Mouse (Mus musculus): Measurements from ENCODE around the gene Chchd6.

Gene Chchd6

GRCm38 (mm10) chr6:89403257-89404225 lies 191.9 kb downstream of the Chchd6 start:
- DNase-seq (ENCODE audit: low read depth) = no peak

- no peak for DNase-seq (ENCODE audit: low read depth)
Measured at GRCm38 (mm10) chr6:89402406-89402805, 193.0 kb downstream of the Chchd6 start.

GRCm38 (mm10) chr6:89399564-89399963 lies 195.9 kb downstream of the Chchd6 start:
- no peak for DNase-seq (ENCODE audit: low read depth)

- DNase-seq (ENCODE audit: low read depth) = no peak
Measured at GRCm38 (mm10) chr6:89397919-89398318, 197.5 kb downstream of the Chchd6 start.

GRCm38 (mm10) chr6:89393820-89394219 lies 201.6 kb downstream of the Chchd6 start:
- no peak for DNase-seq (ENCODE audit: low read depth)

GRCm38 (mm10) chr6:89392213-89392612 lies 203.2 kb downstream of the Chchd6 start:
- no peak for DNase-seq (ENCODE audit: low read depth)

- no peak for DNase-seq (ENCODE audit: low read depth)
Measured at GRCm38 (mm10) chr6:89389771-89390170, 205.7 kb downstream of the Chchd6 start.

- no peak for DNase-seq (ENCODE audit: low read depth)
Measured at GRCm38 (mm10) chr6:89386956-89387355, 208.5 kb downstream of the Chchd6 start.

GRCm38 (mm10) chr6:89384699-89385098 lies 210.8 kb downstream of the Chchd6 start:
- no peak for DNase-seq (ENCODE audit: low read depth)

GRCm38 (mm10) chr6:89381851-89382250 lies 213.6 kb downstream of the Chchd6 start:
- no peak for DNase-seq (ENCODE audit: low read depth)

- no peak for DNase-seq (ENCODE audit: low read depth)
Measured at GRCm38 (mm10) chr6:89381172-89381571, 214.3 kb downstream of the Chchd6 start.

GRCm38 (mm10) chr6:89380751-89381150 lies 214.7 kb downstream of the Chchd6 start:
- DNase-seq (ENCODE audit: low read depth) = no peak

GRCm38 (mm10) chr6:89378264-89378663 lies 217.2 kb downstream of the Chchd6 start:
- no peak for DNase-seq (ENCODE audit: low read depth)

- no peak for DNase-seq (ENCODE audit: low read depth)
Measured at GRCm38 (mm10) chr6:89368812-89369211, 226.6 kb downstream of the Chchd6 start.

- no peak for DNase-seq (ENCODE audit: low read depth)
Measured at GRCm38 (mm10) chr6:89364342-89364741, 231.1 kb downstream of the Chchd6 start.

- DNase-seq (ENCODE audit: low read depth) = no peak
Measured at GRCm38 (mm10) chr6:89363107-89363451, 232.4 kb downstream of the Chchd6 start.

GRCm38 (mm10) chr6:89362281-89363106 lies 233.0 kb downstream of the Chchd6 start, which contains the start of gene Plxna1:
TSS of gene Plxna1 (minus strand) at chr6:89362620.
- DNase-seq (ENCODE audit: low read depth) = peak; percentile 15

- DNase-seq (ENCODE audit: low read depth) = no peak
Measured at GRCm38 (mm10) chr6:89361418-89362280, 233.8 kb downstream of the Chchd6 start.

- peak; percentile 20 for DNase-seq (ENCODE audit: low read depth)
Measured at GRCm38 (mm10) chr6:89360709-89361417, 234.6 kb downstream of the Chchd6 start.

GRCm38 (mm10) chr6:89359771-89360708 lies 235.4 kb downstream of the Chchd6 start:
- DNase-seq (ENCODE audit: low read depth) = peak; percentile 21
